Mouse (Mus musculus) cerebellum, adult 2 months (tissue): ENCODE measurements around the gene St6galnac5.

ENCODE experiments used
- CTCF ChIP-seq: fragments of 200-500 bp; IDR thresholded peaks from 2 replicates; pipeline ENCODE4 v1.5.1; 2011; ENCODE audit warnings: low read depth, mild to moderate bottlenecking, control low read depth, low read length, moderate library complexity, borderline replicate concordance; ENCODE audit not compliant: insufficient read depth
- POLR2A ChIP-seq: fragments of 200-500 bp; IDR thresholded peaks from 2 replicates; pipeline ENCODE4 v1.6.1; 2011; ENCODE audit warnings: low read length, control low read depth, borderline replicate concordance; ENCODE audit not compliant: insufficient read depth

GRCm38 (mm10) chr3:152872596-152872995 is 109.5 kb downstream of the St6galnac5 start:
- no peak for TF ChIP-seq CTCF
- no peak for TF ChIP-seq POLR2A
